Mouse (Mus musculus): ENCODE measurements at regions not wholly inside any gene's neighbourhood (a gene's known extent, or its start where the extent isn't known, plus 50 kb on each side); places are given as distances from the start of the nearest gene placed in this dataset.

DNA sequence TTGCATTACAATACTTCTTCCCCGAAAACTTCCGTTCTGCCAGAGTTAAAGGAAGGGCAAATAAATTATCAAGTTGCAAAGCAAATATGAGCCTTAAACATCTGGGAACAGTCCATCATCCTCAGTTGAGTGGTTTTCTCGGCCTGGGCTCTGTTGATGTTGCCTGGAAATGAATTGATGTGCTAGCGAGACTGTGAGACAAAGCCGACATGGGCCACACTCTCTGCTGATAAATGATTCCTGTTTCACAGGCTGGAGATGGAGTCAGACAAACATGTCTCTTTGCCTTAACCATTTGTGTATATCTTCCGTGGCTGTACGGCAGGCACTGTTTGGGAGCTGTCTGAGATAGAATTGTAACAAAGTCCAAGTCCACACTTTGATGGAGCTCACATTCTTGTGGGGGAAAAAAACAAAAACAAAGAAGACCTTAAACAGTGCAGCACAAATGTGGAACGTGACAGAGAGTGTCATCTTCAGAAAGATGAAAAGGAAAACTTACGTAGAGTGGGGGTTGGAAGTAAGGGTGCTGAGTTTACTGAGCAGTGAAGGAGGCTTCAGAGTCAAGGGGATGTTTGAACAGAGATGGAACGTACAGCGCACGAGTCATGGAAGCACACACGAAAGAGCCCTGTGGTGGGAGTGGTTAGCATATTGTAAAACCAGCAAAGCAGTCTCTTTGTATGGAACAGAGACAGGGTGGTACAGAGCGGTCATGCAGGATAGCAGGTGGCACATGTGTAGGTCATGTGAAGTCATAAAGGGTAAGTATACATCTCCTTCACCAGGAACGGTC lies 442.2 kb upstream of the Gm19410 start:
- no peak for DNase-seq
